Mouse (Mus musculus): ENCODE results near the gene Dynlt1f. TPM values are rescaled to one million over a fixed set of nuclear protein-coding genes. Genes with fewer than 3 reads are reported as not detected.
"Not testable (repeated sequence)": the region's sequence is repeated elsewhere in the genome, so short reads cannot be mapped to it uniquely, and the experiment has no call there.

Dynlt1f gene
- polyA plus RNA-seq, 1 experiment from 2014 or later = 342 TPM

DNA sequence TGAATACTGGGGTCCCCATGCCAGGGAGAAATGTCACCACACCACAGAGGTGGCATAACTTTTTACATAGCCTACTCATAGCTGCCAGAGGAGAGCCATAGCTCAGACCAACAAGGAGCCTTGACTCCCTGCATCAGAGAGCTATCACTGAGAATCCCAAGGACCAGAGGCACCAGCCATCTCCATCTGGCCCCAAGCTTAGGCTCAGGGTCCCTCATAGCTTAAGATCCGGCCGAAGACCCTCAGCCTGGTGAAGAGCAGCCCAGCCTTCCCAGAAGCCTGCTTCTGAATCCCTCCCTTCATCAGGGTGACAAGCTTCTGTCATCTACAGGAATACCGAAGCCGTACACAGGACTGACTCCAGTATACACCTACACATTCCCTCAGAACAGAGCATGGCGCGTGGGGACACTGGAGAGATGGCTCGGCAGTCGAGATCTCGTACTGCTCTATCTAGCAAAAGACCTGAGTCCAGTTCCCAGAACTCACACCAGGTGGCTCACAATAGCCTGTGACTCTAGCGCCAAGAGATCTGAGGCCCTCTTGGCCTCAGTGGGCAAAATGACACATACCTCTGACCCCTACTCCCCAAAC is 15.6 kb downstream of the Dynlt1f start:
- not testable (repeated sequence) for H3K9ac ChIP-seq (ENCODE audit: low read length); H3K4me1 ChIP-seq (ENCODE audit: control insufficient read depth, insufficient read depth, low read length); H3K36me3 ChIP-seq (ENCODE audit: control insufficient read depth, insufficient read depth, low read length); H3K4me3 ChIP-seq (ENCODE audit: low read depth, low read length); H3K27ac ChIP-seq (replicated peaks; ENCODE audit: low read depth, low read length); H3K4me2 ChIP-seq (ENCODE audit: low read depth, severe bottlenecking); H3K27me3 ChIP-seq (ENCODE audit: control insufficient read depth, insufficient read depth, low read length); ATAC-seq (ENCODE audit: insufficient number of reproducible peaks, low FRiP score, low TSS enrichment, low read depth); H3K9me3 ChIP-seq (ENCODE audit: control insufficient read depth, low read length); DNase-seq (ENCODE audit: low spot score)
- whole genome bisulfite sequencing = 93% methylated on average over 10 of the region's 10 CpGs

DNA sequence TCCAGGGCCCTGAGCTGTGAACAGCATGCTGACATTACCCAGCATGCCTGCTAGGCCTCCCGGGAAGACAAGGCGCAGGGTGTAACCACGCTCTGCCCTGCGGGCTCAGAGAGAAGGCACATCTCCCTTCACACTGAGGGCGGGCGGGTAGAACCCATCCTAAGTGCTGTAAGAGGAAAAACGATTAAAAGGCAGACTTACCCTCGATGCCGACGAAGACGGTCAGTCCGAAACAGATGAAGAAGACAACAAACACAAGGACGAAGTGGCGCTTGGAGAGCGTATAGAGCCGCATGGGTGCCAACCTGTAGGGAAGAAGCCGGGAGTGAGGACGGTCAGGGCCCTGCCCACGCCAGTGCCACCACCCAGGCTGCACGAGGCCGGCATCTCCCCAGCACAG is 16.2 kb downstream of the Dynlt1f start:
- DNase-seq (ENCODE audit: low spot score) = not testable (repeated sequence)

DNA sequence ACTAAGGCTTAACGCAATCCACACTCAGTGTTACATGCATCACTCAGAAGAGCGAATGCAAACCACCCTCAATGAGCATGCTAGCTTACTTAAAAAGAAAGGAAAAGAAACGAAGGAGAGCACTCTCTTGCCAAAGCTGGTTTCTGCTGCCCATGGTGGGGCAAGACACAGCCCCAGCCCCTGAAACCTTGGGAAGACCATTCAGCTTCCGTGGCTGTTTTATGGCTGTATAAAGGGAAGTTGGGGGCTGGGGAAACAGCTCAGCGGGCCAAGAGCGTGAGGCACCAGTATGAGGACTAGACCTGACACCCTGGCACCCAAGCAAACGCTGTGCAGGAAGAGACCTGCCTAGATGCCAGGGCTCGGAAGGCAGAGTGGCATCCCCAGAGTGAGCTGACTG is 17.3 kb downstream of the Dynlt1f start:
- H3K4me3 ChIP-seq (ENCODE audit: low read depth, low read length); H3K9ac ChIP-seq (ENCODE audit: low read length); DNase-seq (ENCODE audit: low spot score); H3K4me2 ChIP-seq (ENCODE audit: low read depth, severe bottlenecking); H3K4me1 ChIP-seq (ENCODE audit: control insufficient read depth, insufficient read depth, low read length); H3K27ac ChIP-seq (replicated peaks; ENCODE audit: low read depth, low read length); ATAC-seq (ENCODE audit: insufficient number of reproducible peaks, low FRiP score, low TSS enrichment, low read depth); H3K9me3 ChIP-seq (ENCODE audit: control insufficient read depth, low read length); H3K27me3 ChIP-seq (ENCODE audit: control insufficient read depth, insufficient read depth, low read length); H3K36me3 ChIP-seq (ENCODE audit: control insufficient read depth, insufficient read depth, low read length): not testable (repeated sequence)
- WGBS = 88% methylated on average over 8 of the region's 8 CpGs

More for the DNA sequence above, 16.2 kb downstream of the Dynlt1f start:
- not testable (repeated sequence) for H3K36me3 ChIP-seq (ENCODE audit: control insufficient read depth, insufficient read depth, low read length); H3K4me3 ChIP-seq (ENCODE audit: low read depth, low read length); H3K4me1 ChIP-seq (ENCODE audit: control insufficient read depth, insufficient read depth, low read length); H3K9me3 ChIP-seq (ENCODE audit: control insufficient read depth, low read length); H3K27me3 ChIP-seq (ENCODE audit: control insufficient read depth, insufficient read depth, low read length); ATAC-seq (ENCODE audit: insufficient number of reproducible peaks, low FRiP score, low TSS enrichment, low read depth); H3K4me2 ChIP-seq (ENCODE audit: low read depth, severe bottlenecking); H3K9ac ChIP-seq (ENCODE audit: low read length); H3K27ac ChIP-seq (replicated peaks; ENCODE audit: low read depth, low read length)
- 97% methylated on average over 13 of the region's 21 CpGs for WGBS

DNA sequence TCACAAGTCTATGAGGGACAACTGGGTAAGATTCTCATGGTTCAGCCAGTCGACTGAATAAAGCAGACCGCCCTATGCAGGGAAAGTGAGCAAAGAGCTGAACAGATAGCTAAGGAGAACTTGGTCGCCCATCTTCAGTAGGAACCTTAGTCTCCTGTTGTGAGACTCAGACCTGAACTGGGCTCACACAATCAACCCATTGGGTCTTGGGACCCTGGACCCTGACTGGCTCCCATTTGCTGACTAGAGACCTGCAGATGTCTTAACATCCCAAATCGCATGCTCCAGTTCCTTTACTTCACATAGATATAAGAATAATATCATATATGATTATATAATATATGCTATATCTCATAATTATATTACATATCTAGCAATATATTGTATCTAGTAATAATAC is 18.3 kb downstream of the Dynlt1f start:
- H3K36me3 ChIP-seq (ENCODE audit: control insufficient read depth, insufficient read depth, low read length); H3K4me3 ChIP-seq (ENCODE audit: low read depth, low read length); H3K9ac ChIP-seq (ENCODE audit: low read length); ATAC-seq (ENCODE audit: insufficient number of reproducible peaks, low FRiP score, low TSS enrichment, low read depth); H3K27me3 ChIP-seq (ENCODE audit: control insufficient read depth, insufficient read depth, low read length); DNase-seq (ENCODE audit: low spot score); H3K9me3 ChIP-seq (ENCODE audit: control insufficient read depth, low read length); H3K4me1 ChIP-seq (ENCODE audit: control insufficient read depth, insufficient read depth, low read length); H3K27ac ChIP-seq (replicated peaks; ENCODE audit: low read depth, low read length); H3K4me2 ChIP-seq (ENCODE audit: low read depth, severe bottlenecking): not testable (repeated sequence)
- WGBS = 93% methylated on average over 4 of the region's 4 CpGs

DNA sequence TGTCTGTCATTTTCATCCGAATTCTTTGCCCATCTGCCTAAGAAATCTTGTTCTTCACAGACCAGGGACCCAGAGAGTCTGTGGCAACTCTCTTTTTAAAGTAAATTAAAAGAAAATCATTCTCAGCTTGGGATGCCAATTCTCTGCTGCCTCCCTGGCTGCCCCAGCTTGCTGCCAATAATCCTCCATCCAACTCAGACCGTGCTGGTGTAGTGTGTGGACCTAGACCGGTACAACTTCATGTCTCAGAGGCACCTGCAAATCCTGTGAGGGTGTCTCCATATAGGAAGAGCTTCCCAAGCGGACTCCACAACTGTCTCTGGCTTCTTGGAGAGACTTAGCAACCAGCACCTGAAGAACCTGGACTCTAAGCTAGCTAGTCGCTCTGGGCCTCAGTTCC is 18.8 kb downstream of the Dynlt1f start:
- Histone ChIP-seq H3K4me2 (ENCODE audit: low read depth, severe bottlenecking) (no peak overlapping the region), H3K4me3 (ENCODE audit: low read depth, low read length) (no peak overlapping the region), H3K36me3 (ENCODE audit: control insufficient read depth, insufficient read depth, low read length) (no peaks in the 10 kb centered on the region), H3K9ac (ENCODE audit: low read length) (no peak overlapping the region), H3K27me3 (ENCODE audit: control insufficient read depth, insufficient read depth, low read length) (no peaks in the 10 kb centered on the region), H3K4me1 (ENCODE audit: control insufficient read depth, insufficient read depth, low read length) (no peaks in the 10 kb centered on the region), H3K27ac (replicated peaks; ENCODE audit: low read depth, low read length) (no peak overlapping the region), H3K9me3 (ENCODE audit: control insufficient read depth, low read length) (no peaks in the 10 kb centered on the region)
- WGBS = 84% methylated on average over 5 of the region's 5 CpGs
- ATAC-seq (ENCODE audit: insufficient number of reproducible peaks, low FRiP score, low TSS enrichment, low read depth) = no peak
- DNase-seq (ENCODE audit: low spot score) = no peak

DNA sequence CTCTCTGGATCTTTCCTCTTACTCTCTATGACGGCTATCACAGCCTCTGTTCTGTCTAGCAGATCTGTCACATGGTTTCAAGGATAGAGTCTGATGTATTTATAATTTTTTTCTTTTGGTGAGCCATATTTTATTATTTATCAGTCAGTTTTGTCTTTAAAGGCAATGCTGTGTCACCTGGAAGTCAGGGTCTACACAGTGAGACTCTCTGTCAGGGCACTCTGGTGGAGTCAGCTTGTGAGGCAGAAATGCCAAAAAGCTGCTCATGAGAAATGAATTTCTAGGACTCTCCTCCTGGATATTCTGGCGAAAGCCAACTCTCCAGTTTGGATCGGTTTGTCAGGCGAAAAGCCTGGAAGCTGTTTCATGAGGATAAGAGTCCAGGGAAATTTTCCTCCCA is 19.9 kb downstream of the Dynlt1f start:
- H3K9me3 ChIP-seq (ENCODE audit: control insufficient read depth, low read length); H3K4me3 ChIP-seq (ENCODE audit: low read depth, low read length); H3K27me3 ChIP-seq (ENCODE audit: control insufficient read depth, insufficient read depth, low read length); H3K36me3 ChIP-seq (ENCODE audit: control insufficient read depth, insufficient read depth, low read length); H3K4me2 ChIP-seq (ENCODE audit: low read depth, severe bottlenecking); DNase-seq (ENCODE audit: low spot score); H3K4me1 ChIP-seq (ENCODE audit: control insufficient read depth, insufficient read depth, low read length); H3K9ac ChIP-seq (ENCODE audit: low read length); H3K27ac ChIP-seq (replicated peaks; ENCODE audit: low read depth, low read length); ATAC-seq (ENCODE audit: insufficient number of reproducible peaks, low FRiP score, low TSS enrichment, low read depth): not testable (repeated sequence)
- 73% methylated on average over 1 of the region's 4 CpGs for WGBS

DNA sequence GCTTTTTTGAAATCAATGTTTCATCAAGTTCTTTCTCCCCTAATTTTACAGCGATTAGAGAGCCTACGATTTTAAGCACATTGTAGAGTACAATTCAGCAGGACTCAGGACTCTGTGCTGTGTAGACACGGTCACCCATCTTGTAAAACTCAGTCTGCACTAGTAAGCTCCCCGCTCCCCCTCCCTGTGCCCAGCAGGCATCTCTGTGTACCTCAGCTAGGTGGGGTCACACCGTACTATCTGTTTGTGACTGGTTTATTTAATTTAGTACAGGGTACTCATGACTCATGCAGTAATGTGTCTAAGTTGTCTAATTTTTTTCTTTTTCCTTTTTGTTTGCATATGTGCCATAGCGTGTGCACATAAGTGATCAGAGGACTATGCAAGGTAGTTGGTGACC is 22.9 kb downstream of the Dynlt1f start:
- not testable (repeated sequence) for H3K4me1 ChIP-seq (ENCODE audit: control insufficient read depth, insufficient read depth, low read length); H3K4me3 ChIP-seq (ENCODE audit: low read depth, low read length); H3K9ac ChIP-seq (ENCODE audit: low read length); H3K27ac ChIP-seq (replicated peaks; ENCODE audit: low read depth, low read length); DNase-seq (ENCODE audit: low spot score); ATAC-seq (ENCODE audit: insufficient number of reproducible peaks, low FRiP score, low TSS enrichment, low read depth); H3K4me2 ChIP-seq (ENCODE audit: low read depth, severe bottlenecking); H3K27me3 ChIP-seq (ENCODE audit: control insufficient read depth, insufficient read depth, low read length); H3K9me3 ChIP-seq (ENCODE audit: control insufficient read depth, low read length); H3K36me3 ChIP-seq (ENCODE audit: control insufficient read depth, insufficient read depth, low read length)
- WGBS = 91% methylated on average over 6 of the region's 6 CpGs

DNA sequence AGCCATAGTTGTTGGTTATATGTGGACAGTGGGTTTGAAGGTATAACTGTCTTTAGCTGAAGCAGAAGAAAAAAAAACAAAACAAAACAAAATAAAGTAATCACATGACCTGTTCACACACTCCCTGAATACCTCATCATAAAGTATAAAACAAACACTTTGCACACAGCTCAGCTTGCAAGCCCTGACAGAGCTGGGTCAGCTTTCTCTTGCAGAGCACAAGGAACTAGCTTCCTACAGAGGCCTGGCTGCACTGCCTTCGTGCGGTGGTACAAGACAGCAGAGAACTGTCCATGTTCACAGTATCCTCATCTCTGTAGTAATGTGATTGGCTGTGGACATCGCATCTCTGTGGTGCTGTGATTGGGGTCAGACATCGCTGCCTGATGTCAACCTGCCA is 25.3 kb downstream of the Dynlt1f start:
- not testable (repeated sequence) for H3K36me3 ChIP-seq (ENCODE audit: control insufficient read depth, insufficient read depth, low read length); H3K4me1 ChIP-seq (ENCODE audit: control insufficient read depth, insufficient read depth, low read length); H3K9ac ChIP-seq (ENCODE audit: low read length); H3K27me3 ChIP-seq (ENCODE audit: control insufficient read depth, insufficient read depth, low read length); H3K9me3 ChIP-seq (ENCODE audit: control insufficient read depth, low read length); DNase-seq (ENCODE audit: low spot score); H3K4me2 ChIP-seq (ENCODE audit: low read depth, severe bottlenecking); ATAC-seq (ENCODE audit: insufficient number of reproducible peaks, low FRiP score, low TSS enrichment, low read depth); H3K4me3 ChIP-seq (ENCODE audit: low read depth, low read length); H3K27ac ChIP-seq (replicated peaks; ENCODE audit: low read depth, low read length)
- WGBS = 84% methylated on average over 4 of the region's 4 CpGs

DNA sequence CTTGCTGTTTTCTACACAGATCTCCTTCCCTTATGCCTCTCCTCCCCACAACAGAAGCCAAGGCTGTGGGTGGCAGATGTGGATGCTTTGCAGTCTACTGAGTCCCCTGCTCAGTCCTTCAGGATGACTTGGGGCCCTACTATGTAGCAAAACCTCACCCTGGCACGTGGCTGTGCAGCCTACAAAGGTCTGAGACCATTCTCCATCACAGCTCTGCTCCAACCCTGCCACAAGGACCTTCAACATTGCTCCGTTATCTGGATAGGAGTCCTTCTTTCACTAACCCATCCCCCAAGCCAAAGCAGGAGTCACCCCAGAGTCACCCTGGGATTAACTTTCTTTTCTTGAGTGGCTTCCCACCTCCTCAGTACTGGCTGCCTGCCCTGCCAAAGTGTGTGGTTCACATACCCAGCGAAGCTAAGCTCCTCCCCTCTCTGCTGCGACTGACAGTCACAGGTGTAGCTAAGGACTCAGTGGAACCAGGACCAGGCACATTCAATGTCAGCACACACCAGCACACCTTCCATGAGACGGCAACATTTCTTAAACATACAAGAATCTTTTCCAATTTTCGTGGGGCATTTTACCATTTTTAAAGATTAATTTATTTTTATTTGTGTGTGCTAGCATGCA is 30.7 kb downstream of the Dynlt1f start:
- not testable (repeated sequence) for H3K9ac ChIP-seq (ENCODE audit: low read length); H3K27ac ChIP-seq (replicated peaks; ENCODE audit: low read depth, low read length); H3K9me3 ChIP-seq (ENCODE audit: control insufficient read depth, low read length); H3K27me3 ChIP-seq (ENCODE audit: control insufficient read depth, insufficient read depth, low read length); DNase-seq (ENCODE audit: low spot score); H3K4me2 ChIP-seq (ENCODE audit: low read depth, severe bottlenecking); H3K36me3 ChIP-seq (ENCODE audit: control insufficient read depth, insufficient read depth, low read length); H3K4me1 ChIP-seq (ENCODE audit: control insufficient read depth, insufficient read depth, low read length); H3K4me3 ChIP-seq (ENCODE audit: low read depth, low read length)
- ATAC-seq (ENCODE audit: insufficient number of reproducible peaks, low FRiP score, low TSS enrichment, low read depth) = 0 out of 2 replicates have a peak, but pooled peaks have one; percentile 44
- 67% methylated on average over 1 of the region's 6 CpGs for WGBS

Measured in limb, embryonic 11.5 days (tissue).